ENCODE assay signal across 8 mouse cellular contexts in the genomic region with DNA sequence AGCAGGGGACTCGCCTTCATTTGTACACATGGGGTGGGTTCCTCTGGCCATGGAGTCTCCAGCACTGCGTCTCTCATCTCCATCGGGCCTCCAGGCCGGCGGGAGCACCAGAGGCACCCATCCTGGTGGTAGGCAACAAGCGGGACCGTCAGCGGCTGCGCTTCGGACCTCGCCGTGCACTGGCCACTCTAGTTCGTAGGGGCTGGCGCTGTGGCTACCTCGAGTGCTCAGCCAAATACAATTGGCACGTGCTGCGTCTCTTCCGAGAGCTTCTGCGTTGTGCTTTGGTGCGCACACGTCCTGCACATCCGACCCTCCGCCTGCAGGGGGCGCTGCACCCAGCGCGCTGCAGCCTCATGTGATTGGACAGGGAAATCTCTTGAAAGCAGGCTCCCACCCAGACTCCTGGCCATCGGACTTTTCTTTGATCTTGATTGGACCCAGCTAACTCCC. TPM values are rescaled to one million over a fixed set of nuclear protein-coding genes. Genes with fewer than 3 reads are reported as not detected.
DNase-seq lines count a peak whose midpoint lies in the region; ATAC-seq lines count a peak whose summit lies in the region.

No protein-coding gene starts in this region.

- 8% methylated on average over 27 of the region's 27 CpGs for WGBS in hindbrain, embryonic 10.5 days
- WGBS in hindbrain, embryonic 14.5 days, result 9% methylated on average over 27 of the region's 27 CpGs
- WGBS in limb, embryonic 10.5 days, result 11% methylated on average over 27 of the region's 27 CpGs
- 8% methylated on average over 27 of the region's 27 CpGs for WGBS in neural tube, embryonic 11.5 days

- H3K27me3 ChIP-seq in hindbrain, embryonic 10.5 days (ENCODE audit: insufficient read depth, poor library complexity, severe bottlenecking), result peaks cover 100% of the 10 kb centered on the region
- peaks cover 90% of the 10 kb centered on the region for H3K27me3 ChIP-seq in hindbrain, embryonic 14.5 days (ENCODE audit: control insufficient read depth, insufficient read depth, low read length)
- peaks cover 100% of the 10 kb centered on the region for H3K27me3 ChIP-seq in limb, embryonic 10.5 days (ENCODE audit: low read depth, poor library complexity, severe bottlenecking)
- H3K27me3 ChIP-seq in neural tube, embryonic 11.5 days (ENCODE audit: control insufficient read depth, insufficient read depth, low read length), result peaks cover 89% of the 10 kb centered on the region

- H3K4me3 ChIP-seq in hindbrain, embryonic 10.5 days, result peak overlapping the region; percentile 26
- no peak overlapping the region for H3K4me3 ChIP-seq in hindbrain, embryonic 14.5 days (replicated peaks; ENCODE audit: low read length)
- H3K4me3 ChIP-seq in limb, embryonic 10.5 days, result no peak overlapping the region
- no peak overlapping the region for H3K4me3 ChIP-seq in neural tube, embryonic 11.5 days (ENCODE audit: low read depth, low read length)

- no peak overlapping the region for H3K4me2 ChIP-seq in hindbrain, embryonic 14.5 days (replicated peaks)
- H3K4me2 ChIP-seq in neural tube, embryonic 11.5 days (ENCODE audit: low read depth), result no peak overlapping the region

- H3K4me1 ChIP-seq in hindbrain, embryonic 10.5 days (replicated peaks), result peaks cover 88% of the 10 kb centered on the region
- H3K4me1 ChIP-seq in hindbrain, embryonic 14.5 days (replicated peaks; ENCODE audit: control insufficient read depth, insufficient read depth, low read length), result peaks cover 46% of the 10 kb centered on the region
- peaks cover 76% of the 10 kb centered on the region for H3K4me1 ChIP-seq in limb, embryonic 10.5 days
- peaks cover 34% of the 10 kb centered on the region for H3K4me1 ChIP-seq in neural tube, embryonic 11.5 days (ENCODE audit: control insufficient read depth, insufficient read depth, low read length)

- no peaks in the 10 kb centered on the region for H3K9me3 ChIP-seq in hindbrain, embryonic 10.5 days
- H3K9me3 ChIP-seq in hindbrain, embryonic 14.5 days (ENCODE audit: control insufficient read depth, low read length), result no peaks in the 10 kb centered on the region
- H3K9me3 ChIP-seq in limb, embryonic 10.5 days (replicated peaks), result no peaks in the 10 kb centered on the region
- H3K9me3 ChIP-seq in neural tube, embryonic 11.5 days (ENCODE audit: control insufficient read depth, low read length), result no peaks in the 10 kb centered on the region

- no peak overlapping the region for H3K27ac ChIP-seq in hindbrain, embryonic 10.5 days
- H3K27ac ChIP-seq in hindbrain, embryonic 14.5 days, result no peak overlapping the region
- no peak overlapping the region for H3K27ac ChIP-seq in limb, embryonic 10.5 days
- no peak overlapping the region for H3K27ac ChIP-seq in neural tube, embryonic 11.5 days (ENCODE audit: low read depth, low read length)

- ATAC-seq in hindbrain, embryonic 14.5 days (ENCODE audit: low FRiP score), result no peak
- no peak for ATAC-seq in neural tube, embryonic 11.5 days (ENCODE audit: insufficient read depth, low FRiP score, low TSS enrichment)
- ATAC-seq in erythroid progenitor cell, adult 5-6 weeks (replicated peaks; ENCODE audit: low FRiP score, poor library complexity, severe bottlenecking), result no peak

- H3K36me3 ChIP-seq in hindbrain, embryonic 10.5 days, result no peaks in the 10 kb centered on the region
- H3K36me3 ChIP-seq in hindbrain, embryonic 14.5 days (replicated peaks; ENCODE audit: control insufficient read depth, insufficient read depth), result peaks cover 4% of the 10 kb centered on the region
- peaks cover 4% of the 10 kb centered on the region; the same call in 1 of the 2 replicates for H3K36me3 ChIP-seq in limb, embryonic 10.5 days
- H3K36me3 ChIP-seq in neural tube, embryonic 11.5 days (ENCODE audit: control insufficient read depth, insufficient read depth, low read length), result no peaks in the 10 kb centered on the region

- no peak overlapping the region for H3K9ac ChIP-seq in hindbrain, embryonic 14.5 days
- no peak overlapping the region for H3K9ac ChIP-seq in neural tube, embryonic 11.5 days (ENCODE audit: low read length)

- peak; percentile 58 for DNase-seq in hindbrain, embryonic 10.5 days (ENCODE audit: low spot score)
- DNase-seq in hindbrain, embryonic 14.5 days (ENCODE audit: low spot score), result no peak
- DNase-seq in B cell, adult 2 months, result peak; percentile 82 to 83
- peak; percentile 43 for DNase-seq in T-cell, adult 2 months (ENCODE audit: low spot score)
- DNase-seq in frontal cortex, postnatal 36 days (ENCODE audit: low spot score in 2 of 2), result peak; percentile 58 to 77
- peak; percentile 68 for DNase-seq in limb, embryonic 10.5 days (ENCODE audit: low spot score)
- DNase-seq in neural tube, embryonic 11.5 days (ENCODE audit: low spot score), result peak; percentile 71

RNA-seq across cellular contexts. Expression of gene Rasl10a, which starts 1.8 kb away (rescaled TPM):
- polyA plus RNA-seq in hindbrain, embryonic 10.5 days (2016; fragmentation: Nextera tagmentation; extraction: Ambion mirVana), result 0.44 and 0.84 TPM in 2 replicates
- 1.0 and 1.8 TPM in 2 replicates for polyA plus RNA-seq in hindbrain, embryonic 14.5 days (2014; fragmentation: Nextera tagmentation; extraction: Ambion mirVana)
- polyA plus RNA-seq in limb, embryonic 10.5 days (2016; fragmentation: Nextera tagmentation; extraction: Ambion mirVana), result 0.34 and 0.51 TPM in 2 replicates
- 0.66 and 0.74 TPM in 2 replicates for polyA plus RNA-seq in neural tube, embryonic 11.5 days (2014; fragmentation: Nextera tagmentation; extraction: Ambion mirVana)
- not detected in 2 replicates for total RNA-seq in erythroid progenitor cell, adult 5-6 weeks (2015; ENCODE audit: low replicate concordance)
- total RNA-seq in erythroid progenitor cell, adult 5-6 weeks (2017; ENCODE audit: low replicate concordance), result 1.5 TPM in 1 of 2 replicates, not detected in the other

RNA-seq across cellular contexts. Expression of gene Gas2l1, which starts 5.4 kb away (rescaled TPM):
- 25.5 and 34.9 TPM in 2 replicates for polyA plus RNA-seq in hindbrain, embryonic 10.5 days (2016; fragmentation: Nextera tagmentation; extraction: Ambion mirVana)
- polyA plus RNA-seq in hindbrain, embryonic 14.5 days (2014; fragmentation: Nextera tagmentation; extraction: Ambion mirVana), result 24.9 and 28.9 TPM in 2 replicates
- 27.5 and 34.4 TPM in 2 replicates for polyA plus RNA-seq in limb, embryonic 10.5 days (2016; fragmentation: Nextera tagmentation; extraction: Ambion mirVana)
- 32.1 and 32.9 TPM in 2 replicates for polyA plus RNA-seq in neural tube, embryonic 11.5 days (2014; fragmentation: Nextera tagmentation; extraction: Ambion mirVana)
- 0.42 and 2.2 TPM in 2 replicates for total RNA-seq in erythroid progenitor cell, adult 5-6 weeks (2015; ENCODE audit: low replicate concordance)
- 1.7 TPM in 1 of 2 replicates, not detected in the other for total RNA-seq in erythroid progenitor cell, adult 5-6 weeks (2017; ENCODE audit: low replicate concordance)

RNA-seq across cellular contexts. Expression of gene Rhbdd3, which starts 39.0 kb away (rescaled TPM):
- 29.1 and 29.3 TPM in 2 replicates for polyA plus RNA-seq in hindbrain, embryonic 10.5 days (2016; fragmentation: Nextera tagmentation; extraction: Ambion mirVana)
- polyA plus RNA-seq in hindbrain, embryonic 14.5 days (2014; fragmentation: Nextera tagmentation; extraction: Ambion mirVana), result 39.7 and 44.5 TPM in 2 replicates
- 29.0 and 31.6 TPM in 2 replicates for polyA plus RNA-seq in limb, embryonic 10.5 days (2016; fragmentation: Nextera tagmentation; extraction: Ambion mirVana)
- 21.4 and 23.8 TPM in 2 replicates for polyA plus RNA-seq in neural tube, embryonic 11.5 days (2014; fragmentation: Nextera tagmentation; extraction: Ambion mirVana)
- 2.2 and 23.5 TPM in 2 replicates for total RNA-seq in erythroid progenitor cell, adult 5-6 weeks (2015; ENCODE audit: low replicate concordance)
- total RNA-seq in erythroid progenitor cell, adult 5-6 weeks (2017; ENCODE audit: low replicate concordance), result 3.6 and 4.6 TPM in 2 replicates

RNA-seq across cellular contexts. Expression of gene Ewsr1, which starts 39.3 kb away (rescaled TPM):
- 877 and 924 TPM in 2 replicates for polyA plus RNA-seq in hindbrain, embryonic 10.5 days (2016; fragmentation: Nextera tagmentation; extraction: Ambion mirVana)
- 267 and 288 TPM in 2 replicates for polyA plus RNA-seq in hindbrain, embryonic 14.5 days (2014; fragmentation: Nextera tagmentation; extraction: Ambion mirVana)
- 893 and 996 TPM in 2 replicates for polyA plus RNA-seq in limb, embryonic 10.5 days (2016; fragmentation: Nextera tagmentation; extraction: Ambion mirVana)
- 449 and 456 TPM in 2 replicates for polyA plus RNA-seq in neural tube, embryonic 11.5 days (2014; fragmentation: Nextera tagmentation; extraction: Ambion mirVana)
- 242 and 276 TPM in 2 replicates for total RNA-seq in erythroid progenitor cell, adult 5-6 weeks (2015; ENCODE audit: low replicate concordance)
- 439 and 531 TPM in 2 replicates for total RNA-seq in erythroid progenitor cell, adult 5-6 weeks (2017; ENCODE audit: low replicate concordance)
